Mouse (Mus musculus): ENCODE results near the gene Daam1.

Daam1 gene

GRCm38 (mm10) chr12:71898231-71898630, 67.4 kb downstream of the Daam1 start:
- DNase-seq (ENCODE audit: low spot score in 2 of 2): no peak

- DNase-seq (ENCODE audit: low spot score in 2 of 2): no peak
Measured at GRCm38 (mm10) chr12:71898666-71899520, 68.0 kb downstream of the Daam1 start.

- no peak for DNase-seq (ENCODE audit: low spot score in 2 of 2)
Measured at GRCm38 (mm10) chr12:71899566-71899965, 68.7 kb downstream of the Daam1 start.

GRCm38 (mm10) chr12:71901211-71901610, 70.3 kb downstream of the Daam1 start:
- no peak for DNase-seq (ENCODE audit: low spot score in 2 of 2)

GRCm38 (mm10) chr12:71901859-71902258, 71.0 kb downstream of the Daam1 start:
- no peak for DNase-seq (ENCODE audit: low spot score in 2 of 2)

- no peak for DNase-seq (ENCODE audit: low spot score in 2 of 2)
Measured at GRCm38 (mm10) chr12:71902317-71902716, 71.4 kb downstream of the Daam1 start.

- DNase-seq (ENCODE audit: low spot score in 2 of 2): no peak
Measured at GRCm38 (mm10) chr12:71903218-71903617, 72.3 kb downstream of the Daam1 start.

GRCm38 (mm10) chr12:71904310-71904709, 73.4 kb downstream of the Daam1 start:
- no peak for DNase-seq (ENCODE audit: low spot score in 2 of 2)

- DNase-seq (ENCODE audit: low spot score in 2 of 2): no peak
Measured at GRCm38 (mm10) chr12:71904926-71905325, 74.0 kb downstream of the Daam1 start.

GRCm38 (mm10) chr12:71905640-71906320, 74.9 kb downstream of the Daam1 start:
- DNase-seq (ENCODE audit: low spot score in 2 of 2): no peak

GRCm38 (mm10) chr12:71906582-71907267, 75.8 kb downstream of the Daam1 start:
- no peak for DNase-seq (ENCODE audit: low spot score in 2 of 2)

- DNase-seq (ENCODE audit: low spot score in 2 of 2): no peak
Measured at GRCm38 (mm10) chr12:71908984-71909383, 78.1 kb downstream of the Daam1 start.

GRCm38 (mm10) chr12:71910246-71910645, 79.4 kb downstream of the Daam1 start:
- DNase-seq (ENCODE audit: low spot score in 2 of 2): no peak

GRCm38 (mm10) chr12:71912262-71912661, 81.4 kb downstream of the Daam1 start:
- DNase-seq (ENCODE audit: low spot score in 2 of 2): no peak

- no peak for DNase-seq (ENCODE audit: low spot score in 2 of 2)
Measured at GRCm38 (mm10) chr12:71919156-71919555, 88.3 kb downstream of the Daam1 start.

- no peak for DNase-seq (ENCODE audit: low spot score in 2 of 2)
Measured at GRCm38 (mm10) chr12:71919962-71920361, 89.1 kb downstream of the Daam1 start.

- no peak for DNase-seq (ENCODE audit: low spot score in 2 of 2)
Measured at GRCm38 (mm10) chr12:71922827-71923381, 92.0 kb downstream of the Daam1 start.

GRCm38 (mm10) chr12:71924978-71925529, 94.2 kb downstream of the Daam1 start:
- no peak for DNase-seq (ENCODE audit: low spot score in 2 of 2)

- DNase-seq (ENCODE audit: low spot score in 2 of 2): no peak
Measured at GRCm38 (mm10) chr12:71925990-71926700, 95.3 kb downstream of the Daam1 start.

- no peak for DNase-seq (ENCODE audit: low spot score in 2 of 2)
Measured at GRCm38 (mm10) chr12:71928092-71928491, 97.2 kb downstream of the Daam1 start.

- DNase-seq (ENCODE audit: low spot score in 2 of 2): no peak
Measured at GRCm38 (mm10) chr12:71929876-71930275, 99.0 kb downstream of the Daam1 start.
